Mouse (Mus musculus) cerebellum, postnatal 4 days (tissue): Measurements from ENCODE around the gene 4930452B06Rik.
"Not testable (repeated sequence)": the region's sequence is repeated elsewhere in the genome, so short reads cannot be mapped to it uniquely, and the experiment has no call there.

Experiments used
- DNase-seq, 2 experiments: peaks; one replicate each; pipeline ENCODE4 v3.0.0; 2022; ENCODE audit warnings: low spot score in 2 of 2, mixed read lengths in 1 of 2

4930452B06Rik gene

GRCm38 (mm10) chr14:8665636-8666411, at the start of gene 4930452B06Rik:
4930452B06Rik (minus strand) TSS chr14:8666240.
- peak; percentile 42 to 77 for DNase-seq

- DNase-seq = no peak
These were observed 46.6 kb upstream of the 4930452B06Rik start for GRCm38 (mm10) chr14:8712674-8713073.

DNA sequence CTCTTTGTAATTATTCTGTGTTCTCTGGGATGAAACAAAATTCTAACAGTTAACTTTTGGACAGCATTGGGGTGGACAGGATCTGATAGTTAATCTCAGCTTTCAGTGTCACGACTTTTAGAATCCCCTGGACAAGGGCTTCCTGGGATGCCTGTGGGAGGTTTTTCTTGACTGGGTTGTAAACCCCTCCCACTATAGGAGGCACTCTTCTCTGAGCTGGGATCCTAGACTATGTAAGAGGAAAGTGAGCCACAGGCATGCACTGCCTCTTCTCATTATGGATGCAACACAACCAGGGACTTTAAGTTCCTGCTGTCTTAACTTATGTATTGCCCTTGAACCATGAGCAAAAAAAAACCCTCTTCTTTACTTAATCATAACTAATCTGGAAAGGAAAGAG, 23.4 kb upstream of the 4930452B06Rik start:
- DNase-seq = no peak

- no peak for DNase-seq
These were observed 22.4 kb upstream of the 4930452B06Rik start for GRCm38 (mm10) chr14:8688462-8688861.

GRCm38 (mm10) chr14:8686185-8686584, 20.1 kb upstream of the 4930452B06Rik start:
- DNase-seq = no peak

DNA sequence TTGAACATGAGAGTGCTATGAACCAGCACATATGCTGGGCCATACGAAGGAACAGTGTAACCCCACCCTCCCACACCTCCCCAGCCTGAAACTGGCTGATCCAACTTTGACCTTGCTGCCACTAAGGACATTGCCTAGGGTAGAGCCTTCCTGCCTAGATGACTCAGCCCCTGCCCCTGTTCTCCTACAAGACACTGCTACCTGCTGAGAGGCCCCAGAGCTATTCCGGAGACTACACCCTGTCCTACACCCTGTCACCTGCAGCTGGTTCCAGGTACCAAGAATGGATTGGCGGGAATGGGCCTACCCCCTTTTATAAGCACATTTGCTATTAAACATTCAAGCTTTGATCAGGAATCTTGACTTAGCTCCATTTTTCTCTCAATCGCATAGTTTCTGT, 13.9 kb upstream of the 4930452B06Rik start:
- DNase-seq = no peak

GRCm38 (mm10) chr14:8660359-8660758, 5.7 kb downstream of the 4930452B06Rik start:
- no peak for DNase-seq

DNA sequence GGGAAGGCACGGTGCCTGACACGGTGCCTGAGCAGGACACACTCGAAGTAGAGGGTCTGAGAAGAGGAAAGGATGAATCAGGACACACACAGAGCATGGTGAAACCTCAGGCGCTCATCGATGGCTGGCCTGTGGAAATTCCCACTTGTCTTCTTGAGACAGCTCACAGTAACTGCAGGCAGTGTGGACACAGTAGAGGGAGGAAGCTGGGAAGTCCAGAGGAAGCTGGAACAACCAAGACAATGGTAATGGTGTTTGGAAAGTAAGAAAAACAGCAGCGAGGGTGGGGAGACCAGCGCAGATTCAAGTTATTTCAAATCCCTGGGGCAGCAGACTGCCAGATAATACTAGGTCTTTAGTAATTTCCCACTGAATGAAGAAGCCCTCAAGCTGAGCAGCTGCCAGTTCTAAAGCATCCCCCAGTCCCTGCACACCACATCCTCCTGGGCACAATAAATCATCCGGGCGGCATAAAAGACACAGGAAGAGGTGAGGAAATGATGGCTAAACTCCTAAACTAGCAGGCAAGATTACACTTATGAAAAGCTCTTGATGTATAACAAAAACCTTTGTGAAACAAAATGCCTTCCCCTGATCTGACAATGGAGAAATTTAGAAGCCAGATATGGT, 24.3 kb downstream of the 4930452B06Rik start:
- no peak for DNase-seq

DNA sequence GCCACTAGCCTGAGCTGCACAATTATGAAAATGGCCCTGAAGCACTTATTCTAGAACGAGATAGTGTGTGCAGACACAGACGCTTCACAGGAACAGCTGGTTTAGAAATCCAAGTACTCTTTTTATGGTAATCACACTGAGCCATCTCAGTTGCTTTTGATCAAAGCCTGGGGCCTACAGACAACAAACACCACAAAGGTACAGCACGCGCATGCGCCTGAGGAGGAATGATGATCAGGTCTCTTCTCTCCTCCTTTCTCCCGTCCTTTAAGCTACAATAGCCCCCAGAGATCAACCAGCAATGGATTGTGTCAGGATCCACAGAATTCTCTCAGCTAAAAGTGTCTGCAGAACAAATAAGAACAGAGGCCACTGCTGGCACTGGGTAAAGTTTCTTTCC, 33.8 kb downstream of the 4930452B06Rik start:
- no peak for DNase-seq

- no peak for DNase-seq
These were observed 37.6 kb downstream of the 4930452B06Rik start for GRCm38 (mm10) chr14:8628406-8628805.

- no peak for DNase-seq
These were observed 38.6 kb downstream of the 4930452B06Rik start for GRCm38 (mm10) chr14:8627481-8627880.

- no peak for DNase-seq
These were observed 44.9 kb downstream of the 4930452B06Rik start for GRCm38 (mm10) chr14:8621164-8621563.

- DNase-seq = no peak
These were observed 45.5 kb downstream of the 4930452B06Rik start for GRCm38 (mm10) chr14:8620580-8620979.

- DNase-seq = no peak
These were observed 50.4 kb downstream of the 4930452B06Rik start for GRCm38 (mm10) chr14:8615636-8616035.

DNA sequence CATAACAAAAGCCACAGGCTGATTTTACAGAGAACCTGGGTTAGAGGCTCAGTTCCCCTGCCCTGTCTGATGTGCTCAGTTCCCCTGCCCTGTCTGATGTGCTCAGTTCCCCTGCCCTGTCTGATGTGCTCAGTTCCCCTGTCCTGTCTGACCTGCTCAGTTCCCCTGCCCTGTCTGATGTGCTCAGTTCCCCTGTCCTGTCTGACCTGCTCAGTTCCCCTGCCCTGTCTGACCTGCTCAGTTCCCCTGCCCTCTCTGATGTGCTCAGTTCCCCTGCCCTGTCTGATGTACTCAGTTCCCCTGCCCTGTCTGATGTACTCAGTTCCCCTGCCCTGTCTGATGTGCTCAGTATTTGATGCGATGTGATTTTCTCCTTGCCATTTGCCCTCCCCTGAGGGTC, 51.6 kb downstream of the 4930452B06Rik start:
- DNase-seq = not testable (repeated sequence)

DNA sequence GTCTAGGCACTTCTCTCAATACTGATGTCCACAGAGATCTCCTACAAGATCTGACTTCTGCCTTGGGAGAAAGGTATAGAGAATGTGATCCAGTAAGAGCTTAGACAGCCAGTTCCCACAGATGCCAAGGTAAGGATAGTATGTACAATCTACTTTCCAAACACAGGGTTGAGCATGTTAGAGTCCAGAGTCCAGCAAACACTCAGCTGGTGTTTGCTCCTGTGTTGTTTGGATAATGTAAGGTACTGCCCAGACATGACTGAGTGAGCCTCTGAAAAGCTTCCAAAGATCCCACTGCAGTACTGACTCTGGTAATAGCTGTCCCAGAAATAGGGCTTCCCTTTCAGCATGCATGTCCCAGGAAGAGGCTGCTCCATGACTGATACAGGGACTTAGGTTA, 54.0 kb downstream of the 4930452B06Rik start:
- DNase-seq = no peak

DNA sequence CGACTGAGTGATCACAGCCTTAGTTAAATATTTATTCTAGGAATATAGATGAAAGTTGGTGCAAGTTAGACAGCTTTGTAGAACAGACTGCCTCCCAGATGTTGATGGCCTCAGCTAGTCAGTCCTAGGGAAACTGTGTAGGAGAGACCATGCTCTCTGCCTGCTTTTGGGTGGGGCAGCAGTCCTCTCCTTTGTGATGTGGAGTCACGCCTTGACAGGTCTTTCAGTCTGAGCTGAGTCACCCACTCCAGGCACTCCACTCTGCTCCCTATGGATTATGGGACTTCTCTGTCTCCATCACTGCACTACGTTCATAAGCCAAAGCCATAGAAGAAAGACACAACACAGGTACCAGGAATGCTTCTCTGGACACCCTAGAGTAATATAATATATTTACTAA, 55.9 kb downstream of the 4930452B06Rik start:
- no peak for DNase-seq

DNA sequence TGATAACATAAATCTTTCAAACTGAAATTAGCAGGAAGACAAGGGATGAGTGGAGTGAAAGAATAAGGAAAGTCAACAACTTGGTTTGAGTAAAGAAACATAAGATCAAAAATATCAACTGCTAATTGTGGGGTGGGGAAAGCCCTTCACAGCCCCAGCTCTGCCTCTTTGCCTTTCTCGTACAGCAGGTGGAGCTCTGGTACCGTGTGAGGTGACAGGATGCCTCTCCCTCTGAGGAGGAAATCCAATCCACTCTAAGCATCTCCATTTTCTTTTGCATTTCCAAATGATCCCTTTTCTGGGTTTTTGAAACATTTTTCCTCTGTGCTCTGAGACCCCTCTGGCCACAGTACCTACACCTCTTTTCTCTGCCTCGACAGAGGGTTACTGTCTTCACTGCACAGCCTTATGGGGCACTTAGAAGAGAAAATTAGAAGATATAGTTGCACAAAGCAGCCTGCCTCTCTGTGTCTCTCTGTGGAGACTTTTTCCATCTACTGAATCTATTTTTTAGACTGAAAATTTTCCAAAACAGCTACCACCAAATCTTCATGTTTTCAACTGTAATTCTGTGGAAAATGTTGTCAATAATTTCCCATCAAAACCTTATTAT, 57.4 kb downstream of the 4930452B06Rik start:
- peak; percentile 58 to 71 for DNase-seq

GRCm38 (mm10) chr14:8604898-8605297, 61.1 kb downstream of the 4930452B06Rik start:
- no peak for DNase-seq

DNA sequence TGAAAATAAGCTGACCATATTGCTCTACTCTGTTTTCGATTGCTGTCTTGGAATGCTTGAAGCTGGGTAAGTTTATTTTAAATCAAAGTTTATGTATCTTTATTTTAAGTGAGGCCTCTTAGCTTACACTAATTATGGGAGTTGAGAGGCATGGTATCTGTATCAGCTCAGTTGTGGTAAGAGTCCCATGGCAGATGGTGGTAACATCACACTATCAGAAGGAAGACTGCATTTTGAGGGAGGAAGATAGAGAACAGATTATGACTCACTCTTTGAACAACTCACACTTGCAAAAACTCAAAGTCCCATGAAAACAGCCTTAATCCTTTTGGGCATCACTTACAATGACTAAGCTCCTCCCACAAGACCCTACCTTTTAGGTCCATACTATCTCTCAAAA, 81.0 kb downstream of the 4930452B06Rik start:
- no peak for DNase-seq

DNA sequence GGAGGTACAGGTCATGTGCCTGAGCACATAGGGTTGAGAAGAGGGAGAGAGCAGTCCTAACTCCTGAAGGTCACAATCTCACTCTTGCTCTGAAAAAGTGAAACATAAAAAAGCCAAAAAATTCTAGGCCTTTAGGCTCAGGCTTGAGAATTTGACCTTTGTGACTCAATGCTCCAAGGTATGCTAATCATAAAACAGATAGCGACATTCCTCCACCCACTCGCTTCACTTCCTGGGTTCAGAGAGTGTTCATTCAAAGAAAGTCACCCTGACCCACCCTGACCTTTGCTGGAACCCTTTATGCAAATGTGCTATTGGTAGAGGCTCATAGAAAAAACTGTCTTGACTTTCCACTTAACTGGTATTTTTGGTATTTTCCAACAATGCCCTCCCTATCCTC, 115.0 kb downstream of the 4930452B06Rik start:
- not testable (repeated sequence) for DNase-seq

DNA sequence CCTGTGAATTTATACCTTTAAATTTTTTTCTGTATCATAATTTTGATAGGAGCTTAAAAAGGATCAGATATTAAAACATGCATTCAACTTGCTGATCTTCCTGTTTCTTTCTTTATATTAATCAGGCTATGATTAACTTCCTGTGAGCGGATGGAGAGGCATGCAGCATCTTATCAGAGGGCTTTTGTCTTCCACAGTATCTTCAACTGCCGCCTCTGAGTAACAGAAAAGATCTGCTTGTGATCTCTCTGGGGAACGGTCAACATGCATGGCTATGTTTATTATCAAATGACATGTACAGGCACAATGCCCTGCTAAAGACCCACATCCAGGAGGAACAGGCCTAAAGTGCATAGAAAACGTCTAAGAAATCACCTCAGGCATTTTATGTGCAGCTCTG, 116.9 kb downstream of the 4930452B06Rik start:
- DNase-seq = no peak

- no peak for DNase-seq
These were observed 130.0 kb downstream of the 4930452B06Rik start for GRCm38 (mm10) chr14:8536024-8536423.
